Mouse (Mus musculus) liver, embryonic 16.5 days (tissue): Measurements from ENCODE around the gene Cmtm2a. TPM values are rescaled to one million over a fixed set of nuclear protein-coding genes. Genes with fewer than 3 reads are reported as not detected.
"Not testable (repeated sequence)": the region's sequence is repeated elsewhere in the genome, so short reads cannot be mapped to it uniquely, and the experiment has no call there.

Experiments
- ATAC-seq: fragments of 200-750 bp; cut with Nextera tagmentation; 2 replicates; pipeline ENCODE4 v1.8.0; 2017; ENCODE audit warnings: low read depth, mild to moderate bottlenecking, moderate number of reproducible peaks, moderate library complexity
- H3K27ac ChIP-seq: fragments of 300-500 bp; sonication (generic); 2 replicates; pipeline ENCODE4 v1.5.1; 2014; ENCODE audit warnings: mild to moderate bottlenecking, low read length
- H3K27me3 ChIP-seq: fragments of 300-500 bp; sonication (generic); 2 replicates; pipeline ENCODE4 v1.6.1; 2014; ENCODE audit warnings: low read depth, low read length, mixed read lengths; ENCODE audit not compliant: control insufficient read depth, insufficient read depth
- H3K36me3 ChIP-seq: fragments of 300-500 bp; sonication (generic); 2 replicates; pipeline ENCODE4 v1.6.1; 2014; ENCODE audit warnings: mild to moderate bottlenecking; ENCODE audit not compliant: control insufficient read depth, insufficient read depth
- H3K4me1 ChIP-seq: fragments of 300-500 bp; sonication (generic); 2 replicates; pipeline ENCODE4 v1.6.1; 2014; ENCODE audit warnings: low read depth, low read length, mixed read lengths; ENCODE audit not compliant: control insufficient read depth
- H3K4me2 ChIP-seq: fragments of 300-500 bp; sonication (generic); 2 replicates; pipeline ENCODE4 v1.6.1; 2014; ENCODE audit warnings: low read depth, low read length, mixed read lengths
- H3K4me3 ChIP-seq: fragments of 300-500 bp; sonication (generic); 2 replicates; pipeline ENCODE4 v1.5.1; 2014; ENCODE audit warnings: low read depth, mild to moderate bottlenecking, low read length
- H3K9ac ChIP-seq: fragments of 300-500 bp; sonication (generic); 2 replicates; pipeline ENCODE4 v1.6.1; 2014; ENCODE audit warnings: low read depth, low read length
- H3K9me3 ChIP-seq: fragments of 300-500 bp; sonication (generic); replicated peaks from 2 replicates; pipeline ENCODE4 v1.6.1; 2016; ENCODE audit warnings: low read length; ENCODE audit not compliant: control insufficient read depth
- WGBS: fragments of 180-500 bp; shearing (Covaris S2); extraction: QIAGEN DNeasy Blood & Tissue Kit; methylation state at CpG from one replicate; pipeline ENCODE4 v1.1.7; 2014; ENCODE audit not compliant: insufficient replicate concordance; 5-methylcytosine and 5-hydroxymethylcytosine counted together
- polyA plus RNA-seq: library from polyadenylated mRNA; unstranded; fragments of >200 nt; fragmentation: Nextera tagmentation; extraction: Ambion mirVana; gene quantifications from 2 replicates; pipeline ENCODE4 v1.2.1, GENCODE M21; 2015

Gene Cmtm2a
- polyA plus RNA-seq, 1 experiment from 2014 or later = not detected

DNA sequence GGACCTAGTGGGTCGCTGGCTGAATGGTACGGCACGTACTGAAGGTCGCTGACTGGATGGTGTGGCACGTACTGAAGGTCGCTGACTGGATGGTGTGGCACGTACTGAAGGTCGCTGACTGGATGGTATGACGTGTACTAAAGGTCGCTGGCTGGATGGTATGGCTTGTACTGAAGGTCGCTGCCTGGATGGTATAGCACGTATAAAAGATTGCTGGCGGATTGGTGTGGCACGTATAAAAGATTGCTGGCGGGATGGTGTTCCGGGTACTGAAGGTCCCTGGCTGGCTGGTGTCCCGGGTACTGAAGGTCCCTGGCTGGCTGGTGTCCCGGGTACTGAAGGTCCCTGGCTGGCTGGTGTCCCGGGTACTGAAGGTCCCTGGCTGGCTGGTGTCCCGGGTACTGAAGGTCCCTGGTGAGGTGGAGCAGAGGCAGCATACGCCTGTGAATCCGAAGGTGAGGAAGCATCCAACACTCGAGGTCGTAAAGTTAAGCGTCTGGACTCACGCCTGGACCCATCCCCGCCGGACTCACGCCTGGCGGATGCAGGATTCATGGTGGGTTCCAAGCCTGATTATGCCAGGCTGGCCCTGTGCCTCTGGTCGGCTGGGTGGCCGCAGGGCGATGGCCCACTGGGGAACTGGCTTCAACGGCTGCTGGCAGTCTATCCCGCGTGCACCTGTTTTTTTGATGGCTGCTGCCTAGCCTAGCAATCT lies 16.6 kb upstream of the Cmtm2a start, which contains the start of the genes Gm45711 and Cmtm1:
Gene Gm45711, minus strand, starts transcription at position 641 of the 715 bp plus-strand sequence.
Gene Cmtm1, minus strand, starts transcription at position 705 of the 715 bp plus-strand sequence.
- not testable (repeated sequence) for H3K36me3 ChIP-seq, H3K9ac ChIP-seq, H3K4me1 ChIP-seq, H3K27me3 ChIP-seq, H3K27ac ChIP-seq, H3K9me3 ChIP-seq, H3K4me2 ChIP-seq, ATAC-seq, H3K4me3 ChIP-seq
- 80% methylated on average over 36 of the region's 36 CpGs for WGBS

DNA sequence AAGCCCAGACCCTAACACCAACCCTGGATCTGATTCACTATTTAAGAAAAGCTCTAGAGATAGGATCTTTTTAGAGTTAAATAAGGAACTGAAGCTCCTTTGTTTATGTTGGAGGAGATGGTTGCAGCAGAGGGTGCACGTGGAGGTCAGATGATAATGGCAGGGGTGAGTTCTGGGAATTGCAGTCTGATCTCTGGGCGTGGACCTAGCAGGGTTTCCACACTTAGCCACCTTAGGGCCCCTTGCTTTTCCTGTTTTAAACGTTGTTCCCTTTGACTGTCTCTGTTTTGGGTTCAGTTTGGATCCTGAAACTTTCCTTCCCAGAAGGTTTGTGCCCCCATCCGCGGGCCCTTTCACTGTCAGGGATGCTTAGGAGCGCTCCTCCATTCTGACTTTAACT lies 15.4 kb upstream of the Cmtm2a start:
- 35% methylated on average over 6 of the region's 6 CpGs for WGBS
- H3K4me3 ChIP-seq, H3K4me2 ChIP-seq, H3K27me3 ChIP-seq, H3K9me3 ChIP-seq, H3K4me1 ChIP-seq, H3K36me3 ChIP-seq, ATAC-seq, H3K9ac ChIP-seq, H3K27ac ChIP-seq: not testable (repeated sequence)

DNA sequence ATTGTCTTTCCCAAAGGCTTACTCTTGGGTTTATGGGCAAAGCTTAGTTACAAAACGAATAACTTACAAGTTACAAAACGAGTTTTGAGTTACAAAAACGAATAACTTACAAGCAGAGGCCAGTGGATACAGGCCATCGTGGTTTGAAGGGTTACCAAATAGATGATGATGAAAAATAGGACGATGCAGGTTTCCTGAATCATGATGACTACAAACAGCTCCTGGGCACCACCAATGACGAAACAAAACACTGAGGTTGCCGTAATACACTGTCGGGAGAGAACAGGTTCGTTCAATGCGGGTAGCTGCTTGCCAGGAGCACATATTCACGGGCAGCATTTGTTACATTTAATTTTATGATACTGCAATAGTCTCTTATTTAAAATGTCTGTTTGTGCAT lies 12.0 kb upstream of the Cmtm2a start:
- no peaks in the 10 kb centered on the region for H3K36me3 ChIP-seq
- no peak overlapping the region for H3K4me3 ChIP-seq
- H3K27ac ChIP-seq = no peak overlapping the region
- H3K4me1 ChIP-seq = no peaks in the 10 kb centered on the region
- H3K4me2 ChIP-seq = no peak overlapping the region
- WGBS = 64% methylated on average over 11 of the region's 11 CpGs
- ATAC-seq = no peak
- no peak overlapping the region for H3K9ac ChIP-seq
- no peaks in the 10 kb centered on the region for H3K27me3 ChIP-seq
- H3K9me3 ChIP-seq = no peaks in the 10 kb centered on the region

DNA sequence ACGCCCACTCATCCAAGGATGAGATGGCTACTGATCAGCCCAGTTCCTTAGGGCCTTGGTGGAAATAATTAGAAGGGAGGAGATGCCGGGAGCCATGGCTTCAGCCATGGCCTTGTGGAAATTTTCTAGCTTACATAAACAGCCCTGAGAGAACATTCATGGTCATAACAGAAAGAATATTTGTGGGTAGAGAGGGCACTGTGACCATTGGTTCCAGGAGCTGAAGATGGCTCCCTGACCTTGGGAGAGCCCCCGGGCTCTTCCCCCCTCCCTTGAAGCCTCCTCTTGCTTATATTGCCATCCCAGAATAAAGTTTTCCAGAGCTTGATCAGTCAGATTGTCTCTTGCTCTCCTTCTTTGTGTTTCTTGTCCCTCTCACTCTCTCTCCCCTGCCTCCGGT lies 9.6 kb upstream of the Cmtm2a start:
- H3K4me1 ChIP-seq, H3K4me2 ChIP-seq, H3K27ac ChIP-seq, H3K4me3 ChIP-seq, H3K27me3 ChIP-seq, ATAC-seq, H3K9ac ChIP-seq, H3K36me3 ChIP-seq, H3K9me3 ChIP-seq: not testable (repeated sequence)
- 67% methylated on average over 4 of the region's 4 CpGs for WGBS

DNA sequence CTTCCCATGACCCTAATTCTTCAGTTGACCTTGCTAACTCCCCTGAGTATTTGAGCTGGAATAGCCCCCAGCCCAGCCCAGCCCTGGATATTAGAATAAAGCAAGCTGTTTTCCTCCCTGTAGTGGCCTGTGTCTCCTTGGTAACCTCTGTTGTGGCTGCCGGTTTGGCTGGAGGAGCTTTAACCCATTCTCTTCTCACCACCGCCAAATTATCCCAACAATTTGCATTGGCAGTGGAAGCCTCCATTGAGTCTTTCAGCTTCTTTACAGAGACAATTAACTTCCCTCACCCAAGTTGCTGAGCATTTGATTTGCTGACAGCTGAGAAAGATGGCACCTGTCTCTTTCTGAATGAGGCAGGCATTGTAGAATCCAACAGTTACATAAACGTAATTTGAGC lies 8.6 kb upstream of the Cmtm2a start:
- not testable (repeated sequence) for H3K4me3 ChIP-seq, ATAC-seq, H3K9ac ChIP-seq, H3K4me1 ChIP-seq, H3K4me2 ChIP-seq, H3K9me3 ChIP-seq, H3K36me3 ChIP-seq, H3K27me3 ChIP-seq, H3K27ac ChIP-seq
- WGBS = 42% methylated on average over 3 of the region's 3 CpGs

DNA sequence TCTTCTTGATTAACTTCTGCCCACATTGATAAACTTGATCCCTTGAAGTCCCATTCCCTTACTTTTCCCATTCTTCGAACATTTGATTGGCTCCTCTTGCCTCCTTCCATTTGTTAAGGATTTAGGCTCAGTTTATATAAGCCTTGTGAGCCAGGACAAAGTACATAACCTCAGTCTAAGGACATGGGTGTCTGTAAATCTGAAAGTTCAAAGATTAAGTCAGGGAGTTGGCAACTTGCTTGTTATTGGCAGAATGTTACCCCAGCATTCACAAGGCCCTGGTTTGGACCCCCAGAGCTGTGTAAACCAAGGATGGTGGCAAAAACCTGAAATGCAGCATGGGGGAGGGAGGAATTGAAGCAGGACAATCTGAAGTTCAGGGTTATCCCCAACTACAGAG lies 1.4 kb upstream of the Cmtm2a start:
- H3K9ac ChIP-seq = no peak overlapping the region
- no peak overlapping the region for H3K4me3 ChIP-seq
- H3K27ac ChIP-seq = no peak overlapping the region
- H3K9me3 ChIP-seq = no peaks in the 10 kb centered on the region
- no peaks in the 10 kb centered on the region for H3K36me3 ChIP-seq
- H3K4me1 ChIP-seq = no peaks in the 10 kb centered on the region
- no peaks in the 10 kb centered on the region for H3K27me3 ChIP-seq
- no peak overlapping the region for H3K4me2 ChIP-seq
- ATAC-seq = no peak
- 57% methylated on average over 1 of the region's 1 CpGs for WGBS

DNA sequence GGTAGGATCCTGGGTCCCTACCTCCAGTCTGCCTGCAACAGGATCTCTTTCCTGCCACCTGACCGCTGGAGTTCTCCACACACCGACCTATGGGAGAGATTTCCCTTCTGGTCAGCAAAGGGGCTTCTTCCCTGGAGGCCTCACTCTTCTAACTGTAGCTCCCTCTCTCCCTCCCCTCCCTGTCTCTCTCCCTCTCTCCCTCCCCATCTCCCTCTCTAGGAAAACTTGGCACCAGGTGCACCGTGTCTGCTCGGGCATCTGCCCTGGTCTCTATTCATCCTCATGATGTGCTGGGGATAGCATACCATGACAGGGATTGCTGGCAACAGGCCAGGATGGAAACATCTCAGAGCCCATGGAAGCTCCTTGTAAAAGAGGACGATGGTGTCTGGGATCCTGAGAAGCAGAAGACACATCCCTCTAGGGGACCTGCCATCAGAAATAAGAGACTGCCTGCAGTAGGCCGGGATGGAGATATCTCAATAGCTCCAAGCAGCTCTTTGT lies 24.0 kb downstream of the Cmtm2a start:
- WGBS = 79% methylated on average over 6 of the region's 6 CpGs
- Histone ChIP-seq H3K27me3 (no peaks in the 10 kb centered on the region), H3K36me3 (no peaks in the 10 kb centered on the region), H3K9me3 (no peaks in the 10 kb centered on the region), H3K4me1 (no peaks in the 10 kb centered on the region), H3K27ac (no peak overlapping the region), H3K4me2 (no peak overlapping the region), H3K9ac (no peak overlapping the region), H3K4me3 (no peak overlapping the region)
- no peak for ATAC-seq

DNA sequence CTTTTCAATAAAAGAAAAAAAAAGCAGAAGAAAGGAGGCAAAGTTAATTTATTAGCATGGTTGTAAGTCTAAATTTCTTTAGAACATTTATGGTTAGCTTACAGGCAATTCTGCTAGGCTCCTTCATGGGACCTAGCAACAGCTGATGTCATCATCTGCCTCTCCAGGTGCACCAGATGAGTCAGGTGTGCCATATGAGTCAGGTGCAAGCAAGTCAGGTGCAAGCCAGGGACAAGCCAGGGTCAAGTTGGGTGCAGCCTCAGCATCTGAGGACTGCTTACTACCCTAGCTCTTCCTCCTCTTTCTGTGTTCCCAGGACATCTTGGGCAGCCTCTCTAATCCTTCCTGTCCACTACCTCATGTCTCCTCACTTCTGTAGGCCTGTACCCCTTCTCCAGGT lies 24.6 kb downstream of the Cmtm2a start:
- Histone ChIP-seq H3K4me3 (no peak overlapping the region), H3K36me3 (no peaks in the 10 kb centered on the region), H3K9ac (no peak overlapping the region), H3K9me3 (no peaks in the 10 kb centered on the region), H3K4me2 (no peak overlapping the region), H3K4me1 (no peaks in the 10 kb centered on the region), H3K27me3 (no peaks in the 10 kb centered on the region), H3K27ac (no peak overlapping the region)
- no peak for ATAC-seq

DNA sequence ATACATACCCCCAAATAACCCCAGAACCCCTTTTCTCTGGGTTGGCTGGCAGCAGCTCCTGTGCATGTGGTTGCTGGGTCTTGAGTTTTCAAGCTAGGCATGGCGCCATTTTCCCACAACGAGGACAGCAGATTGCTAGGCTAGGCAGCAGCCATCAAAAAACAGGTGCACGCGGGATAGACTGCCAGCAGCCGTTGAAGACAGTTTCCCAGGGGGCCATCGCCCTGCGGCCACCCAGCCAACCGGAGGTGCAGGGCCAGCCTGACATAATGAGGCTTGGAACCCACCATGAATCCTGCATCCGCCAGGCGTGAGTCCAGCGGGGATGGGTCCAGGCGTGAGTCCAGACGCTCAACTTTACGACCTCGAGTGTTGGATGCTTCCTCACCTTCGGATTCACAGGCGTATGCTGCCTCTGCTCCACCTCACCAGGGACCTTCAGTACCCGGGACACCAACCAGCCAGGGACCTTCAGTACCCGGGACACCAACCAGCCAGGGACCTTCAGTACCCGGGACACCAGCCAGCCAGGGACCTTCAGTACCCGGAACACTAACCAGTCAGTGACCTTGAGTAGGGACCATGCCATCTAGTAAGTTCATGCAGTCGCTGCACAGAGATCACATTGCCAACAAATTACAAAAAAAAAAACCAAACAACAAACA lies 28.6 kb downstream of the Cmtm2a start:
- H3K9me3 ChIP-seq, H3K4me2 ChIP-seq, H3K9ac ChIP-seq, ATAC-seq, H3K27ac ChIP-seq, H3K4me1 ChIP-seq, H3K4me3 ChIP-seq, H3K36me3 ChIP-seq, H3K27me3 ChIP-seq: not testable (repeated sequence)
- WGBS = 80% methylated on average over 22 of the region's 22 CpGs
